Mouse (Mus musculus) hindbrain, embryonic 11.5 days (tissue): ENCODE measurements at regions not wholly inside any gene's neighbourhood (a gene's known extent, or its start where the extent isn't known, plus 50 kb on each side); places are given as distances from the start of the nearest gene placed in this dataset.

Experiments
- ATAC-seq: fragments of 200-750 bp; cut with Nextera tagmentation; 2 replicates; pipeline ENCODE4 v1.8.0; 2017; ENCODE audit warnings: mild to moderate bottlenecking, moderate TSS enrichment, moderate library complexity; ENCODE audit not compliant: low FRiP score
- DNase-seq: peaks from one replicate; pipeline ENCODE4 v3.0.0-alpha.2; 2015; ENCODE audit warnings: low spot score
- H3K27ac ChIP-seq: fragments of 300-500 bp; sonication (generic); 2 replicates; pipeline ENCODE4 v1.5.1; 2014; ENCODE audit warnings: mild to moderate bottlenecking, low read depth, low read length
- H3K27me3 ChIP-seq: fragments of 300-500 bp; sonication (generic); 2 replicates; pipeline ENCODE4 v1.6.1; 2014; ENCODE audit warnings: mild to moderate bottlenecking, low read length, moderate library complexity, mixed read lengths; ENCODE audit not compliant: control insufficient read depth, insufficient read depth
- H3K36me3 ChIP-seq: fragments of 300-500 bp; sonication (generic); 2 replicates; pipeline ENCODE4 v1.6.1; 2014; ENCODE audit warnings: mild to moderate bottlenecking, low read length, moderate library complexity, mixed read lengths; ENCODE audit not compliant: control insufficient read depth, insufficient read depth
- H3K4me1 ChIP-seq: fragments of 300-500 bp; sonication (generic); replicated peaks from 2 replicates; pipeline ENCODE4 v1.6.1; 2014; ENCODE audit warnings: low read length, mixed read lengths; ENCODE audit not compliant: control insufficient read depth, insufficient read depth
- H3K4me2 ChIP-seq: fragments of 300-500 bp; sonication (generic); replicated peaks from 2 replicates; pipeline ENCODE4 v1.6.1; 2014; ENCODE audit warnings: mild to moderate bottlenecking, low read depth, low read length
- H3K4me3 ChIP-seq: fragments of 300-500 bp; sonication (generic); 2 replicates; pipeline ENCODE4 v1.5.1; 2014; ENCODE audit warnings: low read depth, low read length
- H3K9ac ChIP-seq: fragments of 300-500 bp; sonication (generic); 2 replicates; pipeline ENCODE4 v1.6.1; 2014; ENCODE audit warnings: low read depth, low read length
- H3K9me3 ChIP-seq: fragments of 300-500 bp; sonication (generic); 2 replicates; pipeline ENCODE4 v1.6.1; 2016; ENCODE audit warnings: low read length; ENCODE audit not compliant: control insufficient read depth
- WGBS: fragments of 180-500 bp; shearing (Covaris S2); extraction: QIAGEN DNeasy Blood & Tissue Kit; methylation state at CpG from one replicate; pipeline ENCODE4 v1.1.7; 2014; 5-methylcytosine and 5-hydroxymethylcytosine counted together

- no peaks in the 10 kb centered on the region for H3K36me3 ChIP-seq
- no peaks in the 10 kb centered on the region for H3K9me3 ChIP-seq
- no peak overlapping the region for H3K4me3 ChIP-seq
- ATAC-seq, result no peak
- no peak for DNase-seq
- H3K4me1 ChIP-seq, result no peaks in the 10 kb centered on the region
- no peak overlapping the region for H3K9ac ChIP-seq
- H3K27me3 ChIP-seq, result no peaks in the 10 kb centered on the region
- 86% methylated on average over 9 of the region's 9 CpGs for WGBS
- H3K27ac ChIP-seq, result no peak overlapping the region
- no peak overlapping the region for H3K4me2 ChIP-seq
Measured at GRCm38 (mm10) chr11:23996250-23996649, 78.6 kb downstream of the A830031A19Rik start.

GRCm38 (mm10) chr11:23994160-23994559 is 80.7 kb downstream of the A830031A19Rik start:
- H3K27ac ChIP-seq, result no peak overlapping the region
- no peak overlapping the region for H3K4me2 ChIP-seq
- ATAC-seq, result no peak
- no peaks in the 10 kb centered on the region for H3K4me1 ChIP-seq
- no peaks in the 10 kb centered on the region for H3K36me3 ChIP-seq
- H3K9me3 ChIP-seq, result no peaks in the 10 kb centered on the region
- no peaks in the 10 kb centered on the region for H3K27me3 ChIP-seq
- H3K4me3 ChIP-seq, result no peak overlapping the region
- H3K9ac ChIP-seq, result no peak overlapping the region
- no peak for DNase-seq

- no peak for DNase-seq
- ATAC-seq, result no peak
- H3K4me2 ChIP-seq, result no peak overlapping the region
- no peak overlapping the region for H3K4me3 ChIP-seq
- no peaks in the 10 kb centered on the region for H3K27me3 ChIP-seq
- 74% methylated on average over 7 of the region's 7 CpGs for WGBS
- no peak overlapping the region for H3K27ac ChIP-seq
- no peaks in the 10 kb centered on the region for H3K36me3 ChIP-seq
- H3K4me1 ChIP-seq, result no peaks in the 10 kb centered on the region
- H3K9ac ChIP-seq, result no peak overlapping the region
- no peaks in the 10 kb centered on the region for H3K9me3 ChIP-seq
Measured at GRCm38 (mm10) chr11:23987532-23988450, 87.1 kb downstream of the A830031A19Rik start.

- H3K4me3 ChIP-seq, result no peak overlapping the region
- DNase-seq, result no peak
- H3K27me3 ChIP-seq, result no peaks in the 10 kb centered on the region
- H3K27ac ChIP-seq, result no peak overlapping the region
- no peak overlapping the region for H3K9ac ChIP-seq
- ATAC-seq, result no peak
- 85% methylated on average over 3 of the region's 3 CpGs for WGBS
- H3K9me3 ChIP-seq, result no peaks in the 10 kb centered on the region
- H3K4me2 ChIP-seq, result no peak overlapping the region
- H3K36me3 ChIP-seq, result no peaks in the 10 kb centered on the region
- H3K4me1 ChIP-seq, result no peaks in the 10 kb centered on the region
Measured at GRCm38 (mm10) chr11:23985231-23985630, 89.6 kb downstream of the A830031A19Rik start.

GRCm38 (mm10) chr11:23979332-23979731 is 84.3 kb upstream of the Papolg start:
- no peak overlapping the region for H3K27ac ChIP-seq
- no peak overlapping the region for H3K4me2 ChIP-seq
- no peaks in the 10 kb centered on the region for H3K4me1 ChIP-seq
- ATAC-seq (peak; percentile 73; the same call in 1 of the 2 replicates), DNase-seq (peak; percentile 87)
- no peaks in the 10 kb centered on the region for H3K36me3 ChIP-seq
- H3K4me3 ChIP-seq, result no peak overlapping the region
- 7% methylated on average over 5 of the region's 5 CpGs for WGBS
- no peaks in the 10 kb centered on the region for H3K9me3 ChIP-seq
- no peak overlapping the region for H3K9ac ChIP-seq
- H3K27me3 ChIP-seq, result no peaks in the 10 kb centered on the region

GRCm38 (mm10) chr11:23978300-23978699 is 83.2 kb upstream of the Papolg start:
- Histone ChIP-seq H3K36me3 (no peaks in the 10 kb centered on the region), H3K27me3 (no peaks in the 10 kb centered on the region), H3K4me1 (no peaks in the 10 kb centered on the region), H3K9ac (no peak overlapping the region), H3K27ac (no peak overlapping the region), H3K4me2 (no peak overlapping the region), H3K4me3 (no peak overlapping the region), H3K9me3 (no peaks in the 10 kb centered on the region)
- DNase-seq (no peak), ATAC-seq (no peak)
- 78% methylated on average over 5 of the region's 5 CpGs for WGBS

GRCm38 (mm10) chr11:23977096-23977495 is 82.0 kb upstream of the Papolg start:
- Histone ChIP-seq H3K9ac (no peak overlapping the region), H3K4me2 (no peak overlapping the region), H3K27me3 (no peaks in the 10 kb centered on the region), H3K27ac (no peak overlapping the region), H3K4me3 (no peak overlapping the region), H3K36me3 (no peaks in the 10 kb centered on the region), H3K9me3 (no peaks in the 10 kb centered on the region), H3K4me1 (no peaks in the 10 kb centered on the region)
- 86% methylated on average over 8 of the region's 8 CpGs for WGBS
- DNase-seq, result no peak
- ATAC-seq, result no peak

GRCm38 (mm10) chr11:23954323-23954722 is 59.3 kb upstream of the Papolg start:
- no peak overlapping the region for H3K27ac ChIP-seq
- peak; percentile 58 for DNase-seq
- H3K36me3 ChIP-seq, result no peaks in the 10 kb centered on the region
- H3K9me3 ChIP-seq, result no peaks in the 10 kb centered on the region
- H3K4me1 ChIP-seq, result no peaks in the 10 kb centered on the region
- no peak overlapping the region for H3K9ac ChIP-seq
- WGBS, result 3% methylated on average over 4 of the region's 4 CpGs
- H3K4me3 ChIP-seq, result no peak overlapping the region
- no peak overlapping the region for H3K4me2 ChIP-seq
- H3K27me3 ChIP-seq, result no peaks in the 10 kb centered on the region
- ATAC-seq, result no peak

- Histone ChIP-seq H3K4me3 (no peak overlapping the region), H3K4me2 (no peak overlapping the region), H3K9me3 (no peaks in the 10 kb centered on the region), H3K27me3 (no peaks in the 10 kb centered on the region), H3K36me3 (no peaks in the 10 kb centered on the region), H3K4me1 (no peaks in the 10 kb centered on the region), H3K27ac (no peak overlapping the region), H3K9ac (no peak overlapping the region)
- ATAC-seq (no peak), DNase-seq (no peak)
Measured at GRCm38 (mm10) chr11:23945966-23946365, 50.9 kb upstream of the Papolg start.
